Mouse (Mus musculus) right cerebral cortex, adult 2 months (tissue): ENCODE measurements at regions not wholly inside any gene's neighbourhood (a gene's known extent, or its start where the extent isn't known, plus 50 kb on each side); places are given as distances from the start of the nearest gene placed in this dataset.

Experiments
- DNase-seq, 2 experiments: peaks; one replicate each; pipeline ENCODE4 v3.0.0; 2021 to 2022; ENCODE audit warnings: low spot score in 2 of 2

- DNase-seq: no peak
These were observed 51.3 kb upstream of the S1pr1 start for GRCm38 (mm10) chr3:115766153-115766552.

DNA sequence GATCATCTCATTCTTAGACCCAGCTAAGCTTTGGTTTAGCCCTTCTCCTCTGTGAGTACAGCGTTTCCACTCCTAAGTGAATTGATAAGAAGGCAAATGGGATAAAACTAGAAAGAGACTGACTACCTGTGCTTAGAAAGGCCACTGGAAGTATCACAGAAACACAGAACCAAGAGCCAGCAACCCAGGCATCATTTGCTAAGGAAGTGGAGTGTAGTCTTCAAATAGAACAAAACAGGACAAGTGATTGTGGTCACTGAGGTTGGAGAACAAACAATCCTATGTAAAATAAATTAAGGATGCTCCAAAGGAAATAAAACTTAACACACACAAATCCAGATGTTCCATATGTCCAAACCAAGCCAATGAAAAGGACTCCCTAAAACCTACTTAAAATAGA, 53.4 kb upstream of the S1pr1 start:
- DNase-seq: no peak

DNA sequence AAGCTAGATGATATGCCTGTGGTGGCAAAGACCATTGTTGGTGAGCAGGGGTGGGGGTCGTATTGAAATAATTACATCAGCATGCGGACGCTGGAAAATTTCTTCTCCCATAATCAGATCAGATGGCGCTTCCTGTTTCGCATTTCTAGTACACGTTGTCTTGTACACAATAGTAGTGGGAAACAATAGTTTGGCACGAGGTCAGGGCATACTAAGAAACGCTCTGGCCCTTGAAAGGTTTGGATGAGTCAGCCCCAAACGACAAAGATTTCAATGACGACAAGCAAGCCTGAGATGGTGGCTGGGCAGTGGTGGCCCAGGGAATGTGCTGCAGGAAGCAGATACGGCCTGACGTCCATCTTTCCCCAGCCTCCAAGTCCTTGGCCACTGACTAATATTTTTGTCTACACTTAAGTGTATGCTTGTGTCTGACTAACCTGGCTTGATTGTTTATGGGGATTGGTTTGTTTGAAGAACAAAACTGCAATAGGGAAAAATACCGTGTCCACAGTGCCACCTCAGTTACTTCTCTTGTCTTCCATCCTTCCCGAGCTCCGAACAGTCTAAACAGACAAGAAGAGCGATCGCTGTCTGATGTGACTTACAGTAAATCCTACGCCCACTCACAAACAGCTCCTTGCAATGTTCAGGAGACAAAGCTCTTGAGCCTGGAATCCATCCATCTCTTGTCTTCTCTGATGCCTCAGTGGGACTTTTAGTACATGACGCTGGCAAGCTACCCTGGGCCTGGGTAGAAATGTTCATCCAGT, 54.1 kb upstream of the S1pr1 start:
- no peak for DNase-seq

DNA sequence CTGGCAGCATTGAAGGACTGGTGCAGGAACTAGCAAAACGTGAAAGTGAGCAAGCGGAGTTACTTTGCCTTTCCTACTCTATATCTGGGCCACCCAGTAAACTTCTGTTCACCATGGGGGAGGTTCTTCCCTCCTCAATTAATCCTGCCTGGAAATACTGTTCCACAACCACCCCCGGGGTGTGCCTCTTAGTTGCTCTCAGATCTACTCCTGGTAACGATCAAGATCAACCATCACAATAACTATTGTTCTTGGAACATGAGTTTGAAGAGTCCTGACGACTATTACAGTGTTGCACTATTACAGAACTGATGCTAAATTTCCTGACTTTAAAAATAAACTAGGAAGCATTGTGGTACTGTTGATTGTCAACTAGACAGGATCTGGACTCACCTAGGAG, 57.8 kb upstream of the S1pr1 start:
- DNase-seq: no peak

DNA sequence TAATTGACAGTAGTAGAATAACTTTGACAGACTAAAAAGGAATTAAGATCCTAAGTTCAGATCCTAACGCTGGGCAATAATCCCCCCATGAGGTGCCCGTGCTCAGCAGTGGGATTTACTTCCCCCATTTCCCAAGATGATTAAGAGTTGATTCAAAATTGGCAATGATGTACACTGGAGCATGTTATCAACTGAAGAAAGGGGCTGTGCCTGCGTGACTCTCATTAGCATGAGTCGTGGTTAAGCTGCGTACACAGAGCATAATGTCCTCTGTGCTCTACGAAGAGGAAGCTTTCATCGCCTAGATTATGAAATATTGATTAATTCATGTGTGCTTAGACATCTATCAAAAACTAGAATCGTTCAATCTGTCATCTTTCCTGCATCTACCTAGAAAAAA, 59.4 kb upstream of the S1pr1 start:
- no peak for DNase-seq

DNA sequence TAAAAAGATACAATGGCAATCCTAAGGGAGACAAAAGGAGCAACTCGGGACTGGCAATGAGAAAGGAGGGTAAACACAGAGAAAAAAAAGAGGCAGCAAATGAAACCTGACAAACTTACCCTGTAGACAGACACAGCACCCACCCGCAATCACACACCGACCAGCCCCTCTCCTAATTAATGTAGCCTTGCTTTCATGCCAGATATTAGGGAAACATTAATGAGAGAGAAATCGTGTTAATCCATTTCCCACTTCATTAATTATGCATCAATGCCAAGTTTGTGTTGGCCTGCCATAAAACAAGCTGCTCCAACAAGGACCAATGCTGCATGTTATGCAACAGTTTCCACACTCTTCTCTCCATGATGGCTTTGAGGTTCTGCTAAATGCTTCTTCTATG, 59.9 kb upstream of the S1pr1 start:
- no peak for DNase-seq

GRCm38 (mm10) chr3:115779144-115779890, 64.4 kb upstream of the S1pr1 start:
- no peak for DNase-seq

- DNase-seq: no peak
These were observed 65.0 kb upstream of the S1pr1 start for GRCm38 (mm10) chr3:115779906-115780305.

GRCm38 (mm10) chr3:115782726-115783125, 67.9 kb upstream of the S1pr1 start:
- DNase-seq: no peak

DNA sequence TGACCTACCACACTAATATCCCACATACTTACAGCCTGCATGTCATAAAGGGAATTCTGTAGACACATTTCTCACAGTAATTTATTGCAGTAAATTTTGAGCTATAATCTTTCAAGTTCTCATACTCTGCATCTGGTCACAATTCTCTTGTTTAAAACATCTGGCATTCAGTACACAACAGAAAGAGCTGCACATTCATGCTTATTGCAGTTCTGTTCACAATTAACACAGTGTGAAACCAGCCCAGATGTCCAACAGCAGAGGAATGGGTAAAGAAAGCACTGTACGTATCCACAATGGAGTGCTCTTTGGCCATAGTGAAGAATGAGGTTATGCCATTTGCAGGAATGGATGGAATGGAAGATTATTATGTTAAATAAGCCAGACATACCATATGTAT, 72.5 kb upstream of the S1pr1 start:
- DNase-seq: no peak

GRCm38 (mm10) chr3:115788525-115788924, 73.7 kb upstream of the S1pr1 start:
- no peak for DNase-seq

DNA sequence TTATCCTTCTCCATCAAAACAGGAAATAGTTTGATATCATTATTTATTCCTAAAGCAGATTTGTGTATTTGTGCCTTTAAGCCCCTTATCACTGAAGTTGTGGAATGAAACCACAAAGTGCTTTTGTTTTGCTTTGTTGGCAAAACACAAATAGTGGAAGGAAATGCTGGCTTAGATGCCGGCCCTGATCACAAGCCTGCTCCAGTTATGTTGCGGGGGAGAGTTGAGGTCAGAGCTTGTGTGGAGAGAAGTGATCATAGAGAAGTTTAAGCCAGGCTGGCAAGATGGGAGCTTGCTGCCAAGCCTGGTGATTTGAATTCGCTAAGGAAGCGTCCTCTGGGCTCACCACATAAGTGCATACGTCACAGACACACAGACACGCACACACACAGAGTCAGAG, 74.2 kb upstream of the S1pr1 start:
- no peak for DNase-seq

DNA sequence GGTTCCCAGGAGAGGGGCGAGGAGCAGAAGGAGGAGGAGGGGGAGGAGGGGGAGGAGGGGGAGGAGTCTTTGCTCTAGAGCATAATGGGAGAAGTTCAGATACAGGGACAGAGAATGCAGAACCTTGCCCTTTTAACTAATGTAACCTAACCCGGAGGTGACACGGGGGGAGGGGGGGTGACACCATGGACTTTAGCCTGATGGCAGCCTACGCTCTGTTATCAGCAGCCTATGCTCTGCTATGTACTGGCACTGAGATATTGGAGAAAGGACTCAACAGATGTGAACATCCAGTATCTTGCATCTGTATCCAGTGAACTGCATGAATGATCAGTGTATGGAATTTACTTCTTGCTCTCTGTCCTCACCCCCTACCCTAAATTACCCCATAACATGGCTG, 77.7 kb upstream of the S1pr1 start:
- no peak for DNase-seq

GRCm38 (mm10) chr3:115793344-115794059, 78.6 kb upstream of the S1pr1 start:
- no peak for DNase-seq

DNA sequence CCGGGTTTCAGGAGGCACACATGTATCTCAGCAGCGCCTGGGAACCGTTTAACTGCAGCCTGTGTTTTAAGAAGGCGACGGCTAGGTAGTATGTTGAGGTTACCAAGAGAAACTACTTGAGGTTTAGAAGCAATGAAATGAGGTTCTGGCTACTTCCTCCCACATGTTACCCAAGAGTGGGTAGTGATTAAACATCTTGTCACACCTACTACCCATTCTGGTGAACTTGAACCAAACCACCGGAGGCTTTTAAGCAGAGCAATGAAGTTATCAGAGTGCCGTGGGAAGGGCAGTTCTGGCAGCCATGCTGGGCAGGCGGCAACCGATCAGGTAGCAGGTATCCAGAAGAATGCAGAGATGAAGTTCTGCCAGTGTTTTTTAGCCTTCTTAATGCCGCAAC, 84.5 kb upstream of the S1pr1 start:
- no peak for DNase-seq

- DNase-seq: no peak
These were observed 85.1 kb upstream of the S1pr1 start for GRCm38 (mm10) chr3:115799981-115800380.

GRCm38 (mm10) chr3:115800873-115801272, 86.0 kb upstream of the S1pr1 start:
- DNase-seq: no peak

DNA sequence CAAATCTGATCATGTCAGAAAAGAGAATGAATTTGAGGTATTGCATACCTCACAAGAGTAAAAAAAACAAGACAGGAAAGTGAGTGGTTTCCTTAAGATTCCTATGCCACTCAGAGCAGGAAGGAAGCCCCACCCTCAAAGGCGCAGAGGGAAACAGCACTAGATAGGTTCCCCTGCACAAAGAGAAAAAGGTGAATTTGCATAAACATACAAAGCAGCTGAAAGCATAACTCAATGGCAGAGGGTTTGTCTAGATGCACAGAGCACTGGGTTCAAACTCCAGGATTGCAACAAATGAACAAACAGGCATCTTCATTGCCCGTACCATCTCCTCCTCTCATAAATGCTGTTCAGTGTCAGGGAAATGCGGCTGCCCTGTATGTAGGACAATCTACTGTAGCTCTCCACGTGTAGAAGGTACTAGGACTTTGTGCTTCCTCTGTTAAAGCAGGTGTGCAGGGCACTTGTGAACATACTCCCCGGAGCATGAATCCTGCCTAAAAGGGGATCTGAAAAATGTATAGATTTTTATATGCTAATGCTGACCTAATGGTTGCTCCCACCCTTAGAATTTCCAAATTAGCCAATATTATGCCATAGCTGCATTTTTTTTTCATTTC, 85.9 kb upstream of the Dph5 start:
- no peak for DNase-seq

DNA sequence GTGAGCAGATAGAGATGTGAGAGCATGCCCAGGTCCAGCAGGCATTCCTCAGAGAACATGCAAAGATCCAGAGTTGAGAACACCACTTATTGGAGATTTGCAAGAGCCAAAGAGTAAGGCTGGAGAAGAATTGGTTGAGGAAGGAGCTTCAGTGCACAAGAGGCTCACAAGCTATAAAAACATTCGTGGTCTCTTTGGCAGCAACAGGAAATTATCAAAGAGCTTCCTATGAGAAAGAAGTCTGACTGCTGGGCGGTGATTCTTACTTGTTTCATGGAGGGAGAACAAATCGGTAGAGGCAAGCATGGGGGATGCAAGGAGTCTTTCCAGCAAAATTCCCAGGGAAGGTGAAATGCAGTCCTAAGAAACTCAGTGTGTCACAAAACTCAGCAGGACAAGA, 83.0 kb upstream of the Dph5 start:
- DNase-seq: no peak

DNA sequence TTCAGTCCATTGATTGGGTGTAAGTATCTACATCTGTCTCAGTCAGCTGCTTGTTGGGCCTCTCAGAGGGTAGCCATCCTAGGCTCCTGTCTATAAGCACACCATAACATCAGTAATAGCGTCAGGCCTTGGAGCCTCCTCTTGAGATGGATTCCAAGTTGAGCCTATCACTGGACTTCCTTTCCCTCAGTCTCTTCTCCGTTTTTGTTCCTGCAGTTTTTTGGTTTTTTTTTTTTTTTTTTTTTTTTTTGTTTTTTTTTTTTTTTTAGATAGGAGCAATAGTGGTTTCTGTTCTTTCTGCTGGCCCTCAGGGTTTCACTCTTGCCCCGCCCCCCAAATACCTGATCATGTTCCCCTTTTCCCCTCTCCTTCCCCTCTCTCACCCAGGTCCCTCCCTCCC, 80.6 kb upstream of the Dph5 start:
- DNase-seq: no peak

DNA sequence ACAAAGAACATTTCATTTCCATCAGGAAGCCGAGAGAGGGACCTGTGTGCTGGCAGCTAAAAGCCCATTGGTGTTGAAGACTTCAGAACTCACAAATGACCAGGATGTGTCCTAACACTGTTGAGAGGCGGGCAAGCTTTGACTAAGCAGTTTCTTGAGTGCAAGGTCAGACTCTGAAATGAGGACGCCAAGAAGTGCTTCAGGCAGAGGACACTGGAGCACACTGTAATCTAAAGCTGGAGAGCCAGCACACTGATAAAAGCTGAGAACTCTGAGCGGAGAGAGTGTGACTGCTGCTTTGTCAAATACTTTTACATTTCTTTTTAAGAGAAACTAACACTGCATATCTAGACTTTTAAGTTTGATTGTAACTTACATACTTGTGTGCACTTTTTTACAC, 72.5 kb upstream of the Dph5 start:
- DNase-seq: no peak

- no peak for DNase-seq
These were observed 72.0 kb upstream of the Dph5 start for GRCm38 (mm10) chr3:115815571-115816156.
